Mouse (Mus musculus) layer of hippocampus, adult 2 months (tissue): ENCODE results near the gene Usp32. TPM values are rescaled to one million over a fixed set of nuclear protein-coding genes. Genes with fewer than 3 reads are reported as not detected.
A peak's percentile ranks its signal among the peaks of the same experiment; 100 is the strongest.

Experiments used
- DNase-seq, 2 experiments: peaks; one replicate each; pipeline ENCODE4 v3.0.0; 2022; ENCODE audit warnings: low spot score in 2 of 2
- H3K27ac ChIP-seq: fragments of 200-600 bp; 2 replicates; pipeline ENCODE4 v1.8.1; 2022
- H3K4me3 ChIP-seq: fragments of 200-600 bp; 2 replicates; pipeline ENCODE4 v1.8.1; 2022; ENCODE audit warnings: mild to moderate bottlenecking
- CTCF ChIP-seq: fragments of 200-600 bp; conservative IDR thresholded peaks from 2 replicates; pipeline ENCODE4 v1.8.1; 2022; ENCODE audit warnings: antibody characterized with exemption, mild to moderate bottlenecking, moderate library complexity
- total RNA-seq, 2 experiments: library from RNA; stranded (reverse); gene quantifications; 2 replicates each; pipeline ENCODE4 v1.2.3; 2021

Usp32 gene
- total RNA-seq, 2 experiments from 2014 or later: 91.3 to 94.5 TPM

GRCm38 (mm10) chr11:84962536-84962935 is 177.4 kb downstream of the Usp32 start:
- TF ChIP-seq CTCF: no peak
- DNase-seq: no peak
- Histone ChIP-seq H3K27ac (no peak overlapping the region), H3K4me3 (no peak overlapping the region)

GRCm38 (mm10) chr11:84961571-84961970 is 178.4 kb downstream of the Usp32 start:
- no peak for DNase-seq
- no peak overlapping the region for H3K27ac ChIP-seq
- no peak for TF ChIP-seq CTCF

GRCm38 (mm10) chr11:84960780-84961179 is 179.2 kb downstream of the Usp32 start:
- no peak for DNase-seq
- H3K27ac ChIP-seq: no peak overlapping the region; the same call in 1 of the 2 replicates
- H3K4me3 ChIP-seq: no peak overlapping the region
- TF ChIP-seq CTCF: no peak

More at GRCm38 (mm10) chr11:84961571-84961970, 178.4 kb downstream of the Usp32 start:
- H3K4me3 ChIP-seq: no peak overlapping the region

- Histone ChIP-seq H3K27ac (peak overlapping the region; percentile 70), H3K4me3 (peak overlapping the region; percentile 73; the same call in 1 of the 2 replicates)
- TF ChIP-seq CTCF: no peak
- DNase-seq: no peak
Observed at GRCm38 (mm10) chr11:84960291-84960690, 179.7 kb downstream of the Usp32 start.

DNA sequence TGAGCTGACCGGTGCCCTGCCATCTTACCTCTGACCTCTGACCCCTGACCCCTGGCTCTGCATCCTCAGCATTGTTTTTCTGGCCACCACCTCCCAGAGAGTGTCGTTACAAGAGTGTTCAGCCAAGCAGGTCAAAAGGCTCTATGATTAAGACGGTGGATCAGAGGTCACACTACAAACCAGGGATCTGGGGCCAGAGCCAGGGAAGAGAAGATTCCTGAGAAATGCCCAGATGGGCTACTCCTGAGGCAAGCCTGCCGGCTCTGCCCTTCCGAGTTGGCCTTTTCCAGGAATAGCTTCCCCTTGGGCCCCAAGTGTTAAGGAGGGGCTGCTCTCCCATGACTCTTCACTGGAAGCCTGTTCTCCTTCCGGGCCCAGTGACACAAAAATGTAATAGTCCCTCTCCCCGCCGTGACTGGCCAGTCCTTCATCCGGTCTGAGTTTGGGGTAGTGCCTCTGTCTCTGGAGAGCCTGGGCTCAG is 180.2 kb downstream of the Usp32 start:
- DNase-seq: no peak
- TF ChIP-seq CTCF: no peak
- H3K27ac ChIP-seq: peak overlapping the region; percentile 70
- peak overlapping the region; percentile 73 for H3K4me3 ChIP-seq

- Histone ChIP-seq H3K4me3 (peak overlapping the region; percentile 73), H3K27ac (peak overlapping the region; percentile 70; the same call in 1 of the 2 replicates)
- TF ChIP-seq CTCF: no peak
- no peak for DNase-seq
Observed at GRCm38 (mm10) chr11:84959181-84959580, 180.8 kb downstream of the Usp32 start.

GRCm38 (mm10) chr11:84958271-84958630 is 181.7 kb downstream of the Usp32 start:
- DNase-seq: no peak
- Histone ChIP-seq H3K4me3 (peak overlapping the region; percentile 73), H3K27ac (peak overlapping the region; percentile 94)
- TF ChIP-seq CTCF: no peak

- DNase-seq: peak in 1 of 2 experiments; percentile 22
- Histone ChIP-seq H3K4me3 (peak within 1 kb of the TSS; percentile 73), H3K27ac (peak within 1 kb of the TSS; percentile 94)
- 0 out of 2 replicates have a peak, but pooled peaks have one; percentile 12 for TF ChIP-seq CTCF
Observed at GRCm38 (mm10) chr11:84957591-84958270, 182.2 kb downstream of the Usp32 start, which contains the start of gene Car4. TSS of gene Car4 (plus strand) at chr11:84957786.

DNA sequence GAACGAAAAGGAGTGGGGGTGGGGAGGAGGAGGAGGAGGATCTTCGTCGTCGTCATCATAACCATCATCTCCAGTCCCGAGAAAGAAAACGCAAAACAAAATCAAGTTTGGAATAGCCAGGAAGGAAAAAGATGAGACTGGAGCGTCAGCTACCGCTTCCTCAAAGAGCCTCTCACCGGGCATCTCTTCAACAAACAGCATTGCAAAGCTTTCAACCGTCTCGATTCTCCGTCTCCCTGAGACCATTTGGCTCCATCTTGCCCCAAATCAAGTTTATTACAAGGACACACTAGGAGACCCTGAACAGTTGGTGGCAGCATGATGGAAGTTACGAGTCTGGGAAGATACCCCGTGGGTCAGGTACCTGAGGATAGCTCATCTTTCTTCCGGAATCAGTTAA is 182.8 kb downstream of the Usp32 start:
- no peak for DNase-seq
- no peak for TF ChIP-seq CTCF
- peak overlapping the region; percentile 73 for H3K4me3 ChIP-seq
- H3K27ac ChIP-seq: peak overlapping the region; percentile 94

GRCm38 (mm10) chr11:84956400-84956799 is 183.6 kb downstream of the Usp32 start:
- H3K4me3 ChIP-seq: no peak overlapping the region
- DNase-seq: no peak
- H3K27ac ChIP-seq: no peak overlapping the region
- no peak for TF ChIP-seq CTCF

GRCm38 (mm10) chr11:84952611-84953010 is 187.3 kb downstream of the Usp32 start:
- Histone ChIP-seq H3K4me3 (no peak overlapping the region), H3K27ac (no peak overlapping the region)
- DNase-seq: no peak
- no peak for TF ChIP-seq CTCF

GRCm38 (mm10) chr11:84948526-84948925 is 191.4 kb downstream of the Usp32 start:
- 0 out of 2 replicates have a peak overlapping the region, but pooled peaks have one; percentile 36 for H3K27ac ChIP-seq
- TF ChIP-seq CTCF: no peak
- DNase-seq: no peak
- H3K4me3 ChIP-seq: no peak overlapping the region

- TF ChIP-seq CTCF: no peak
- no peak overlapping the region for H3K4me3 ChIP-seq
- DNase-seq: no peak
- H3K27ac ChIP-seq: no peak overlapping the region; the same call in 1 of the 2 replicates
Observed at GRCm38 (mm10) chr11:84948114-84948513, 191.8 kb downstream of the Usp32 start.

DNA sequence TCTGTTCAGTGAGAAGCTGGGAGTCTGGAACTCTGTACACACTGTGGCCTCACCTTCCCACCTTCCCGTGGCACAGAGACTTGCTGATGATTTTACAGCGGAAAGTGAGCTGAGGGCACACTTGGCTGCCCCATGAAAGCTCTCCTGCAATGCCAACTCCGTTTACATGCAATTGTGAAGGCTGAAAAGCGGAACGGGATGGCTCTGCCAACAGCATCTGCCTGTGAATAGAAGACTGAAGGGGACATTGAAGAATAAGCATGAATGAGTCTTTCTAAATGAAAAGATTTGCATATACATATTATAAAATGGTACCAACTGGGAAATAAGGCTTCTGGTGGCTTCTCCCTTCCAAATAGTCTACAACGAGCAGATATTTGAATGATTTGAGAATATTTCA is 192.8 kb downstream of the Usp32 start:
- no peak for TF ChIP-seq CTCF
- DNase-seq: no peak
- peak overlapping the region; percentile 46 for H3K27ac ChIP-seq
- no peak overlapping the region for H3K4me3 ChIP-seq
